Mouse (Mus musculus) lung, embryonic 15.5 days (tissue): ENCODE results near the gene Galp. TPM values are rescaled to one million over a fixed set of nuclear protein-coding genes. Genes with fewer than 3 reads are reported as not detected.

Source experiments
- ATAC-seq: fragments of 200-750 bp; cut with Nextera tagmentation; 2 replicates; pipeline ENCODE4 v1.8.0; 2017; ENCODE audit warnings: moderate number of reproducible peaks, borderline replicate concordance; ENCODE audit not compliant: low FRiP score, low TSS enrichment; ENCODE audit errors: extremely low read depth
- H3K27ac ChIP-seq: fragments of 300-500 bp; sonication (generic); 2 replicates; pipeline ENCODE4 v1.5.1; 2015; ENCODE audit warnings: moderate library complexity, mild to moderate bottlenecking, inconsistent platforms
- H3K27me3 ChIP-seq: fragments of 300-500 bp; sonication (generic); 2 replicates; pipeline ENCODE4 v1.6.1; 2015; ENCODE audit warnings: inconsistent platforms
- H3K36me3 ChIP-seq: fragments of 300-500 bp; sonication (generic); 2 replicates; pipeline ENCODE4 v1.6.1; 2015; ENCODE audit warnings: inconsistent platforms
- H3K4me1 ChIP-seq: fragments of 300-500 bp; sonication (generic); 2 replicates; pipeline ENCODE4 v1.6.1; 2015; ENCODE audit warnings: inconsistent platforms
- H3K4me2 ChIP-seq: fragments of 300-500 bp; sonication (generic); 2 replicates; pipeline ENCODE4 v1.6.1; 2015; ENCODE audit warnings: inconsistent platforms, mild to moderate bottlenecking, moderate library complexity
- H3K4me3 ChIP-seq: fragments of 300-500 bp; sonication (generic); 2 replicates; pipeline ENCODE4 v1.5.1; 2015; ENCODE audit warnings: mild to moderate bottlenecking, inconsistent platforms
- H3K9ac ChIP-seq: fragments of 300-500 bp; sonication (generic); 2 replicates; pipeline ENCODE4 v1.6.1; 2015; ENCODE audit warnings: inconsistent platforms
- H3K9me3 ChIP-seq: fragments of 300-500 bp; sonication (generic); 2 replicates; pipeline ENCODE4 v1.6.1; 2016; ENCODE audit warnings: inconsistent platforms
- WGBS: fragments of 180-500 bp; shearing (Covaris S2); methylation state at CpG from one replicate; pipeline ENCODE4 v1.1.7; 2015; 5-methylcytosine and 5-hydroxymethylcytosine counted together
- polyA plus RNA-seq: library from polyadenylated mRNA; unstranded; fragments of >200 nt; fragmentation: Nextera tagmentation; extraction: Ambion mirVana; gene quantifications from 2 replicates; pipeline ENCODE4 v1.2.1, GENCODE M21; 2015

Galp gene
- polyA plus RNA-seq, result not detected in 2 replicates

DNA sequence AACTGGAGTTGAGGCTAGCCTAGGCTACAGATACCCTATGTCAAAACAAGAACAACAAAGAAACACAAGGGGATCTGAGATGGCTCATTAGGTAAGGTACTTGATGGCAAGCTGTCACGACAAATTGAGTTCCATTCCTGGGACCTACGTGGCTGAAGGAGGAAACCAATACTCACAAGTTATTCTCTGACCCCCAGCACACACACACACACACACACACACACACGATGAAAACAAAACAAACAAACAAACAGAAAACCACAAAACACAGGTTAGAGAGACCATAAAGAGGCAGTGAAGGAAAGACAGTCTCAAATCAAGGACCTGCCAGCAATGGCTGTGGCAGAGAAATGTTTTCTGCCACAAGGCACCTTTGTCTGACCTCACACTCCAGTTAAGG, at the start of gene Galp:
Gene Galp (plus strand): TSS at position 301 of the 400 bp plus-strand sequence.
- H3K4me2 ChIP-seq, result no peak within 1 kb of the TSS
- H3K36me3 ChIP-seq, result no peaks in the 10 kb centered on the region
- H3K4me3 ChIP-seq, result no peak within 1 kb of the TSS
- H3K27ac ChIP-seq, result no peak within 1 kb of the TSS
- H3K9ac ChIP-seq, result no peak within 1 kb of the TSS
- H3K9me3 ChIP-seq, result no peaks in the 10 kb centered on the region
- H3K4me1 ChIP-seq, result no peaks in the 10 kb centered on the region
- H3K27me3 ChIP-seq, result no peaks in the 10 kb centered on the region
- ATAC-seq, result no peak
- 43% methylated on average over 3 of the region's 3 CpGs for WGBS

DNA sequence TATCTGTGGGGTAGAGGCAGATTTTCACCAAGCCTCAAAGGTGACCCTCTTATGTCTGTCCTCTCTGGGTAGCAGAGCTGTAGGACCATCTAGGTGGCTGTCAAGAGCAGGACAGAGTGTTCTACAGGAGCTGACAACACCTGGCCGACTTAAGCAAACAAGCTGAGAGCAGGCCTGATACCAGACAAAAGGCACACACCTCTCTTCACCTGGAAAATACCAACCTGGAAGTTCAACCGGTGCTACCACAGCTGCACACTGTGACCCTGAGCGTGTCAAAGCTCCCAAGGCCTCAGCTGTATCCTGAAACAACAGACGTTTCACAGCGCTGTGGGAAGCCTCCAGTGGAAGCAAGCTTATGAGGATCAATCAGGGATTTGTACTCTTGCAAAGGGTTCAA, 49.2 kb upstream of the Galp start:
- Histone ChIP-seq H3K9ac (no peak overlapping the region), H3K27me3 (no peaks in the 10 kb centered on the region), H3K4me1 (peaks cover 51% of the 10 kb centered on the region), H3K9me3 (no peaks in the 10 kb centered on the region), H3K4me2 (no peak overlapping the region), H3K4me3 (no peak overlapping the region), H3K36me3 (no peaks in the 10 kb centered on the region), H3K27ac (peak overlapping the region; percentile 50; the same call in 1 of the 2 replicates)
- 47% methylated on average over 5 of the region's 5 CpGs for WGBS
- ATAC-seq, result no peak

GRCm38 (mm10) chr7:6151266-6151665, 45.6 kb upstream of the Galp start:
- Histone ChIP-seq H3K27ac (no peak overlapping the region), H3K4me1 (peaks cover 54% of the 10 kb centered on the region), H3K4me2 (no peak overlapping the region), H3K4me3 (no peak overlapping the region), H3K9me3 (no peaks in the 10 kb centered on the region), H3K36me3 (no peaks in the 10 kb centered on the region), H3K9ac (no peak overlapping the region), H3K27me3 (no peaks in the 10 kb centered on the region)
- WGBS, result 80% methylated on average over 1 of the region's 1 CpGs
- no peak for ATAC-seq

GRCm38 (mm10) chr7:6152036-6152435, 44.9 kb upstream of the Galp start:
- no peaks in the 10 kb centered on the region for H3K27me3 ChIP-seq
- H3K4me3 ChIP-seq, result no peak overlapping the region
- H3K9ac ChIP-seq, result no peak overlapping the region
- no peaks in the 10 kb centered on the region for H3K36me3 ChIP-seq
- 81% methylated on average over 3 of the region's 3 CpGs for WGBS
- no peaks in the 10 kb centered on the region for H3K9me3 ChIP-seq
- peaks cover 54% of the 10 kb centered on the region for H3K4me1 ChIP-seq
- no peak for ATAC-seq
- H3K4me2 ChIP-seq, result no peak overlapping the region
- no peak overlapping the region for H3K27ac ChIP-seq

GRCm38 (mm10) chr7:6153131-6153530, 43.8 kb upstream of the Galp start:
- ATAC-seq, result no peak
- Histone ChIP-seq H3K4me1 (peaks cover 48% of the 10 kb centered on the region), H3K4me3 (no peak overlapping the region), H3K27ac (no peak overlapping the region), H3K27me3 (no peaks in the 10 kb centered on the region), H3K4me2 (no peak overlapping the region), H3K9ac (no peak overlapping the region), H3K9me3 (no peaks in the 10 kb centered on the region), H3K36me3 (no peaks in the 10 kb centered on the region)
- 81% methylated on average over 3 of the region's 3 CpGs for WGBS

DNA sequence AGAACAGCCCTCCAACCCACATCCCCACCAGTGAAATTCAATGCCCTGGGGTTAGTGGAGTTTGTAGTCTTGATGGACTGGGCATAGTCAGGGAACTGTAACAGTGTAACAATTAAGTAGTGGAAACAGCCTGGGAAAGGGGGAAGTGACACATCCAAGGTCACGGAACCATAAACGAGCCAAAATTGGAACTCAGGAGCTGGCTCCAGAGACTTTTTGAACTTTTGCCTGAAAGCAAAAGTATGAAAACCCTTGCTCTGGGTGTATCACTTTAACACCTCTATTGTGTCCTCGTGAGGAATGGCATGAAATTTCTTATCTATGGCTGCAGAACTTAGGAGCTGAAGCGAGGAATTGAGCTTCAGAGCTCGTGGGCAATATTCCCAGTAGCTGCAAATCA, 42.7 kb upstream of the Galp start:
- WGBS, result 60% methylated on average over 5 of the region's 5 CpGs
- peak overlapping the region; percentile 70 for H3K4me2 ChIP-seq
- H3K4me1 ChIP-seq, result peaks cover 37% of the 10 kb centered on the region
- peak overlapping the region; percentile 93 for H3K9ac ChIP-seq
- no peaks in the 10 kb centered on the region for H3K9me3 ChIP-seq
- H3K4me3 ChIP-seq, result peak overlapping the region; percentile 90
- H3K27ac ChIP-seq, result no peak overlapping the region
- ATAC-seq, result no peak
- H3K27me3 ChIP-seq, result no peaks in the 10 kb centered on the region
- no peaks in the 10 kb centered on the region for H3K36me3 ChIP-seq

DNA sequence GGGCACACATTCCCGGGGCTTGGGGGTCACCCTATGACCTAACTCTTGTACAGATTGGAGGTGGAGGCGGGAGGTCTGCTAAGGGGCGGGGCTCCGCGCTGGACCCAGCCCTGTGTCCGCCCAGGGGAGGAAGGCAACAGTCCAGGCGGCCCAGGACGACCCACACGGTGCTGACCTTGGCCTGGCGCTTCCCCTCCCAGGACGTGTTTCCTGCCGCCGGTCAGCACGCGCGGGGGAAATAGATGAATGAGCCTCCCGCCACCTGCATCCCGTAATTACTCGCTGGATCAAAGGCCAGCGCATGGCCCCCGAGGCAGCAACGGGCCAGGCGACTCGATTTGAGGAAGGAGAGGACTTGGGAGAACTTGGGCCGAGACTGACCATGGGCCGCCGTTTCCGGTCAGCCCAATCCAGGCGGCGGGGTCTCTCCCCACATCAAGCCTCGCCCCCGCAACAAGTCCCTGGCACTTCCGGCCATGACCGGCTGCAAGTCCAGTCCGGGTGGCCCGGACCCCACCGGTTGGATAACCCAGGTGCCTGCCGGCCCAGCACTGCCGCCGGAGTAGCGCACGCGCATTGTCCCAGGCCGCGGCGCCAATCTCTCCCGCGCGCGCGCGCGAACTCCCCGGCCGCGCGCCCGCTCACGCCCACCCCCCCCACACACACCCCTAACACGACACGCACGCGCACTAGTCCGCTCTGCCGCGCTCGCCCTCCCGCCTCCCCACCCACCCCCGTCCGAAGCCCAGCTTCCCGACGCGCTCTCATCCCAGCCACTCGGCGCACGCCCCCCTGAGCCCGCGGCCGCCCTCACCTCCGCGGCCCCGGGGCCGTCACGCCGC, 41.6 kb upstream of the Galp start:
- no peaks in the 10 kb centered on the region for H3K9me3 ChIP-seq
- H3K9ac ChIP-seq, result peak overlapping the region; percentile 93
- peak overlapping the region; percentile 96 for H3K27ac ChIP-seq
- H3K4me3 ChIP-seq, result peak overlapping the region; percentile 90
- H3K4me2 ChIP-seq, result peak overlapping the region; percentile 70
- peak; percentile 77 for ATAC-seq
- H3K4me1 ChIP-seq, result peaks cover 35% of the 10 kb centered on the region
- under 1% methylated on average over 67 of the region's 85 CpGs for WGBS
- no peaks in the 10 kb centered on the region for H3K36me3 ChIP-seq
- no peaks in the 10 kb centered on the region for H3K27me3 ChIP-seq

DNA sequence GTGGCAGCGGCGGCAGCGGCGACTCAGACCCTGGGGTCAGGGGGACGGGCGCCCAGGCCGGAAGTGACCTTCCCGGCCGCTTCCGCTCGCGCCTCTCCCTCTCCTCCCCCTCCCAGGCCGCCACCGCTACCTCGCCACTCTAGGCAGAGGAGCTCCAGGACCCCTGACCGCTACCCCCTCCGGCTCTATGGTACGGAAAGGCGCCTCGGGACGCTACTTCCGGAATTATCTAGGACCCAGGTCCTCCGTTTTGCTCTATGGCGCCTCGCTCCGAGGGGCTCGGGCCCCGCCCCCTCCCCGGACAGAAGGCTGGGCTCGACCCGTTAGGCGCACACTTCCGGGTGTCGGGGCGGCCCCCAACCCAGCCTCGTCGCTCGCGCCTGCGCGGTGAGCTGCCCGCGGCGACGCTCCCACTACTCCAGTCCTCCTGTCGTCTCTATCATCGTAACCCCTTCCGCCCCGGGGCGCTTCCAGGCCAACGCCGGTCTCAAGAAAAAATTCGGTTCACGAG, 40.9 kb upstream of the Galp start, which contains the start of gene Zfp787:
Gene Zfp787 (minus strand): TSS at position 97 of the 511 bp plus-strand sequence.
- peak within 1 kb of the TSS; percentile 70 for H3K4me2 ChIP-seq
- no peaks in the 10 kb centered on the region for H3K27me3 ChIP-seq
- H3K9me3 ChIP-seq, result no peaks in the 10 kb centered on the region
- WGBS, result 1% methylated on average over 39 of the region's 54 CpGs
- no peaks in the 10 kb centered on the region for H3K36me3 ChIP-seq
- peak within 1 kb of the TSS; percentile 90 for H3K4me3 ChIP-seq
- peak within 1 kb of the TSS; percentile 93 for H3K9ac ChIP-seq
- peak within 1 kb of the TSS; percentile 96 for H3K27ac ChIP-seq
- H3K4me1 ChIP-seq, result peaks cover 31% of the 10 kb centered on the region
- ATAC-seq, result peak; percentile 97

GRCm38 (mm10) chr7:6156901-6157472, 39.9 kb upstream of the Galp start:
- H3K9ac ChIP-seq, result no peak overlapping the region
- no peak for ATAC-seq
- H3K27me3 ChIP-seq, result no peaks in the 10 kb centered on the region
- peak overlapping the region; percentile 96; the same call in 1 of the 2 replicates for H3K27ac ChIP-seq
- peak overlapping the region; percentile 70 for H3K4me2 ChIP-seq
- H3K36me3 ChIP-seq, result no peaks in the 10 kb centered on the region
- no peaks in the 10 kb centered on the region for H3K9me3 ChIP-seq
- peak overlapping the region; percentile 90 for H3K4me3 ChIP-seq
- WGBS, result 42% methylated on average over 9 of the region's 9 CpGs
- peaks cover 25% of the 10 kb centered on the region for H3K4me1 ChIP-seq

DNA sequence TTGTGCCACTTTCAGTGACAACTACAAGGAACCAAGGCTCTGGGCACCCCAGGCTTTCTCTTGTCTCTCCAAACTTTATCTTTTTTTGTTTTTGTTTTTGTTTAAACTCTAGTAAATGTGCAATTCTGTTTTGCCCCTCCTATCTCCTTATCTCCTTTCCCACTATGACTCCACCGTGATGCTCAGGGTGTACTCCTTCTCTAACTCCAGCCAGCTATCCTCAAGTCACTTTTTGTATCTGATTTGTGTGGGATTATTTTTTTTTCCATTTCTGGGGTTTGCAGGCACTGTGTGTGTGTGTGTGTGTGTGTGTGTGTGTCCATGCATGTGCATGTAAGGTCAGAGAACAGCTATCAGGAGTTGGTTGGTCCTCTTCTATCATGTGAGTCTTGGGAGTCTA, 39.4 kb upstream of the Galp start:
- 55% methylated on average over 1 of the region's 1 CpGs for WGBS
- no peak overlapping the region for H3K4me3 ChIP-seq
- no peak for ATAC-seq
- H3K36me3 ChIP-seq, result no peaks in the 10 kb centered on the region
- H3K27me3 ChIP-seq, result no peaks in the 10 kb centered on the region
- no peak overlapping the region for H3K9ac ChIP-seq
- no peaks in the 10 kb centered on the region for H3K9me3 ChIP-seq
- peaks cover 25% of the 10 kb centered on the region for H3K4me1 ChIP-seq
- no peak overlapping the region for H3K27ac ChIP-seq
- H3K4me2 ChIP-seq, result no peak overlapping the region

DNA sequence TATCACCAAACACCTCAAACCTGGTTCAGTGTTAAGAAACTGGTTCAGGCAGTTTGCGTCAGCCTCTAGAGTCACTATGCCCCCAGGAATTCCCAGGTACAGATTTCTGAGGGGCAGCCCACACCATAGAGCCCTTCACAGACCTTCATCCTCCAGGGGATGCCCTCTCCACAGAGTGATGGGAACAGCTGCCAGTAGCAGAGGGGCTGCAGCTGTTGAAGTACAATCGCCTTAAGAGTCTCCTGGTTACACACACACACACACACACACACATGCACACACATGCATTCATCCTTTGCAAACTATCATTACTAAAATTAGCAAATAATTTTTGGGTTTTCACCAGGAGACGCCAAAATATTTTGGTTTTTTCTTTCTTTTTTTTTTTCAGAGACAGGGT, 37.3 kb upstream of the Galp start:
- no peaks in the 10 kb centered on the region for H3K27me3 ChIP-seq
- WGBS, result 69% methylated on average over 3 of the region's 3 CpGs
- H3K36me3 ChIP-seq, result no peaks in the 10 kb centered on the region
- H3K9ac ChIP-seq, result no peak overlapping the region
- H3K4me1 ChIP-seq, result peaks cover 16% of the 10 kb centered on the region
- no peak for ATAC-seq
- H3K27ac ChIP-seq, result no peak overlapping the region
- H3K9me3 ChIP-seq, result no peaks in the 10 kb centered on the region
- H3K4me2 ChIP-seq, result no peak overlapping the region
- H3K4me3 ChIP-seq, result no peak overlapping the region

DNA sequence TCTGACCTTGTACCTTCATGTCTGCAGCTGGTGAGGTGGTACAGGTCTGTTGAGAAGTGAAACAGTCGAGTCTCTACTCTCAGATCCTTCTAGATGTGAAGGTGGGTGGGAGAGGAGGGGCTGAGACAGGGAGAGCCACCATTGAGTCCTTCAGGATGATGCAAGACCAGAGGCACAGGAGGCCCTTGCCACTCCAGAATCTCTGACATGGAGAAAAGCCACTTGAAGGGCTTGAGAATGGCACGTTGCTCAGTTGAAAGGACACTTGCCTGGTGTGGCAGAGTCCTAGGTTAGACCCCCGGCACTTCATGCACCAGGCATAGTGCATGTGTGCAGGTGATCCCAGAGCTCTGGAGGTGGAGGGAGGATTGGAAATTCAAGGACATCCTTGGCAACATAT, 35.3 kb upstream of the Galp start:
- Histone ChIP-seq H3K4me1 (peaks cover 9% of the 10 kb centered on the region), H3K4me3 (no peak overlapping the region), H3K9me3 (no peaks in the 10 kb centered on the region), H3K27me3 (no peaks in the 10 kb centered on the region), H3K9ac (no peak overlapping the region), H3K36me3 (no peaks in the 10 kb centered on the region), H3K27ac (no peak overlapping the region), H3K4me2 (no peak overlapping the region)
- 42% methylated on average over 3 of the region's 3 CpGs for WGBS
- no peak for ATAC-seq
